In genomic region chr11:97711200-97711900, GRCm38 (mm10) we compare ENCODE assay signal across 17 mouse cellular contexts. TPM values are rescaled to one million over a fixed set of nuclear protein-coding genes. Genes with fewer than 3 reads are reported as not detected.
DNase-seq lines count a peak whose midpoint lies in the region; ATAC-seq and TF ChIP-seq lines count a peak whose summit lies in the region.
"Had no signal": no experiment of that assay in that cellular context is flagged by ENCODE, and none has a peak within 500 bp of the region (broad histone marks: within the 10 kb centered on the region; RNA-seq: fewer than 3 reads in every experiment).

No protein-coding gene starts in this region.

- peak; percentile 19; the same call in 1 of the 2 replicates for TF ChIP-seq CTCF in kidney, postnatal 0 days (IDR thresholded peaks at IDR 0.05; ENCODE audit: low read depth)
- TF ChIP-seq CTCF in ES-Bruce4 (IDR thresholded peaks at IDR 0.05; ENCODE audit: low read depth, low read length): peak; percentile 9
- no peak for TF ChIP-seq CTCF in hindbrain, postnatal 0 days (IDR thresholded peaks at IDR 0.05; ENCODE audit: low read depth)

- H3K4me2 ChIP-seq in kidney, postnatal 0 days (ENCODE audit: low read length): no peak overlapping the region
- no peak overlapping the region for H3K4me2 ChIP-seq in hindbrain, postnatal 0 days (ENCODE audit: low read depth, low read length)

- H3K36me3 ChIP-seq in kidney, postnatal 0 days (ENCODE audit: insufficient read depth, low read length): peaks cover 26% of the 10 kb centered on the region; the same call in 1 of the 2 replicates
- peaks cover 41% of the 10 kb centered on the region for H3K36me3 ChIP-seq in ES-Bruce4 (ENCODE audit: control insufficient read depth, insufficient read depth, low read length, poor library complexity, severe bottlenecking)
- H3K36me3 ChIP-seq in hindbrain, postnatal 0 days (ENCODE audit: insufficient read depth, low read length): peaks cover 43% of the 10 kb centered on the region

- no peak for DNase-seq in kidney, postnatal 0 days (ENCODE audit: low spot score)
- DNase-seq in kidney, adult 11 months: no peak
- DNase-seq in natural killer cell, adult 2 months (ENCODE audit: low spot score in 2 of 2): peak; percentile 33 to 54
- DNase-seq in hindbrain, postnatal 0 days (ENCODE audit: low spot score): no peak
- DNase-seq: B cell, adult 2 months; cerebellum, adult 18-20 months; gastrocnemius, postnatal 36 days; lung, adult 18-20 months; right cerebral cortex, postnatal 4 days; thymus, postnatal 36 days had no signal

- no peak for ATAC-seq in kidney, postnatal 0 days (replicated peaks; ENCODE audit: low FRiP score, low read depth)
- peak; percentile 34 for ATAC-seq in granulocyte monocyte progenitor cell, adult 5-6 weeks (replicated peaks; ENCODE audit: poor library complexity, severe bottlenecking)
- no peak for ATAC-seq in hindbrain, postnatal 0 days
- ATAC-seq in inflammation-experienced regulatory T-cells, adult 6 months: no peak
- ATAC-seq: forebrain, embryonic 14.5 days; Patski had no signal

- H3K27me3 ChIP-seq in kidney, postnatal 0 days (ENCODE audit: insufficient read depth, low read length): no peaks in the 10 kb centered on the region
- H3K27me3 ChIP-seq in ES-Bruce4 (ENCODE audit: control insufficient read depth, insufficient read depth, low read length, poor library complexity, severe bottlenecking): no peaks in the 10 kb centered on the region
- no peaks in the 10 kb centered on the region for H3K27me3 ChIP-seq in hindbrain, postnatal 0 days (ENCODE audit: insufficient read depth, low read length)
- H3K27me3 ChIP-seq: Patski had no signal

- no peaks in the 10 kb centered on the region for H3K4me1 ChIP-seq in kidney, postnatal 0 days (replicated peaks; ENCODE audit: insufficient read depth, low read length)
- H3K4me1 ChIP-seq in ES-Bruce4 (ENCODE audit: control insufficient read depth, insufficient read depth, low read length): no peaks in the 10 kb centered on the region
- no peaks in the 10 kb centered on the region for H3K4me1 ChIP-seq in hindbrain, postnatal 0 days (ENCODE audit: insufficient read depth, low read length)
- H3K4me1 ChIP-seq: embryonic facial prominence, embryonic 10.5 days; hindbrain, embryonic 10.5 days had no signal

- no peak for TF ChIP-seq POLR2A in ES-Bruce4 (IDR thresholded peaks at IDR 0.05; ENCODE audit: insufficient read depth, low read length)

- H3K27ac ChIP-seq in kidney, postnatal 0 days: no peak overlapping the region
- no peak overlapping the region for H3K27ac ChIP-seq in ES-Bruce4 (ENCODE audit: insufficient read depth, low read length)
- H3K27ac ChIP-seq in hindbrain, postnatal 0 days: no peak overlapping the region
- H3K27ac ChIP-seq: embryonic facial prominence, embryonic 10.5 days; hindbrain, embryonic 10.5 days had no signal

- H3K9me3 ChIP-seq in kidney, postnatal 0 days (replicated peaks; ENCODE audit: low read length): no peaks in the 10 kb centered on the region
- H3K9me3 ChIP-seq in ES-Bruce4 (replicated peaks; ENCODE audit: control insufficient read depth, insufficient read depth, low read length, poor library complexity, severe bottlenecking): no peaks in the 10 kb centered on the region
- H3K9me3 ChIP-seq in hindbrain, postnatal 0 days (ENCODE audit: low read length): no peaks in the 10 kb centered on the region
- H3K9me3 ChIP-seq: embryonic facial prominence, embryonic 10.5 days; hindbrain, embryonic 10.5 days had no signal

- no peak overlapping the region for H3K4me3 ChIP-seq in kidney, postnatal 0 days (replicated peaks; ENCODE audit: low read depth, low read length)
- H3K4me3 ChIP-seq in ES-Bruce4 (ENCODE audit: low read depth, low read length): no peak overlapping the region
- H3K4me3 ChIP-seq in hindbrain, postnatal 0 days (ENCODE audit: low read length): no peak overlapping the region
- H3K4me3 ChIP-seq: embryonic facial prominence, embryonic 10.5 days; hindbrain, embryonic 10.5 days had no signal

- H3K9ac ChIP-seq in kidney, postnatal 0 days (ENCODE audit: low read depth, low read length): no peak overlapping the region
- H3K9ac ChIP-seq in ES-Bruce4 (ENCODE audit: low read depth, poor library complexity, severe bottlenecking): no peak overlapping the region
- H3K9ac ChIP-seq in hindbrain, postnatal 0 days (replicated peaks; ENCODE audit: low read length): no peak overlapping the region

- 75% methylated on average over 13 of the region's 13 CpGs for WGBS in kidney, postnatal 0 days
- WGBS in hindbrain, postnatal 0 days: 87% methylated on average over 13 of the region's 13 CpGs

- TF ChIP-seq EP300 in ES-Bruce4 (IDR thresholded peaks at IDR 0.05; ENCODE audit: insufficient read depth, low read depth, low read length): no peak

RNA-seq across cellular contexts. Expression of gene Psmb3, which starts 8.2 kb away (rescaled TPM):
- 504 and 541 TPM in 2 replicates for polyA plus RNA-seq in kidney, postnatal 0 days (2015; fragmentation: Nextera tagmentation; extraction: Ambion mirVana)
- polyA plus RNA-seq in ES-Bruce4 (2011; ENCODE audit: insufficient read depth, insufficient read length, low read depth, missing spikeins): 296 and 332 TPM in 2 replicates
- 181 and 283 TPM in 2 replicates for total RNA-seq in granulocyte monocyte progenitor cell, adult 5-6 weeks (2014; fragmentation: Nextera tagmentation)
- total RNA-seq in granulocyte monocyte progenitor cell, adult 5-6 weeks (2017): 168 and 196 TPM in 2 replicates
- total RNA-seq in hindbrain, postnatal 0 days (2014; rRNA removed): 453 and 498 TPM in 2 replicates
- 499 and 523 TPM in 2 replicates for polyA plus RNA-seq in hindbrain, postnatal 0 days (2015; fragmentation: Nextera tagmentation; extraction: Ambion mirVana)
- 100 to 1,000 TPM; 461 to 576 (median 475) TPM for polyA plus RNA-seq in inflammation-experienced regulatory T-cells, adult 6 months (2017; shearing (Covaris generic))

RNA-seq across cellular contexts. Expression of gene Pcgf2, which starts 11.1 kb away (rescaled TPM):
- polyA plus RNA-seq in kidney, postnatal 0 days (2015; fragmentation: Nextera tagmentation; extraction: Ambion mirVana): 10.4 and 11.4 TPM in 2 replicates
- polyA plus RNA-seq in ES-Bruce4 (2011; ENCODE audit: insufficient read depth, insufficient read length, low read depth, missing spikeins): 74.6 and 84.0 TPM in 2 replicates
- total RNA-seq in granulocyte monocyte progenitor cell, adult 5-6 weeks (2014; fragmentation: Nextera tagmentation): 6.3 and 14.3 TPM in 2 replicates
- 1.8 and 2.8 TPM in 2 replicates for total RNA-seq in granulocyte monocyte progenitor cell, adult 5-6 weeks (2017)
- 11.3 and 18.0 TPM in 2 replicates for total RNA-seq in hindbrain, postnatal 0 days (2014; rRNA removed)
- 13.3 and 14.8 TPM in 2 replicates for polyA plus RNA-seq in hindbrain, postnatal 0 days (2015; fragmentation: Nextera tagmentation; extraction: Ambion mirVana)
- 1 to 10 TPM; 4.6 to 6.9 (median 5.4) TPM for polyA plus RNA-seq in inflammation-experienced regulatory T-cells, adult 6 months (2017; shearing (Covaris generic))

RNA-seq across cellular contexts. Expression of gene Cisd3, which starts 25.7 kb away (rescaled TPM):
- polyA plus RNA-seq in kidney, postnatal 0 days (2015; fragmentation: Nextera tagmentation; extraction: Ambion mirVana): 69.2 and 70.9 TPM in 2 replicates
- 62.3 and 77.2 TPM in 2 replicates for polyA plus RNA-seq in ES-Bruce4 (2011; ENCODE audit: insufficient read depth, insufficient read length, low read depth, missing spikeins)
- total RNA-seq in granulocyte monocyte progenitor cell, adult 5-6 weeks (2014; fragmentation: Nextera tagmentation): 48.1 and 62.9 TPM in 2 replicates
- total RNA-seq in granulocyte monocyte progenitor cell, adult 5-6 weeks (2017): 0.82 and 6.5 TPM in 2 replicates
- total RNA-seq in hindbrain, postnatal 0 days (2014; rRNA removed): 21.2 and 24.0 TPM in 2 replicates
- polyA plus RNA-seq in hindbrain, postnatal 0 days (2015; fragmentation: Nextera tagmentation; extraction: Ambion mirVana): 47.6 and 52.0 TPM in 2 replicates
- 100 to 1,000 TPM in 1 of 3 experiments, 10 to 100 TPM in 2; 69.0 to 129 (median 86.9) TPM for polyA plus RNA-seq in inflammation-experienced regulatory T-cells, adult 6 months (2017; shearing (Covaris generic))

RNA-seq across cellular contexts. Expression of gene Pip4k2b, which starts 33.2 kb away (rescaled TPM):
- 1.5 TPM in 2 replicates for polyA plus RNA-seq in kidney, postnatal 0 days (2015; fragmentation: Nextera tagmentation; extraction: Ambion mirVana)
- polyA plus RNA-seq in ES-Bruce4 (2011; ENCODE audit: insufficient read depth, insufficient read length, low read depth, missing spikeins): 35.0 and 36.6 TPM in 2 replicates
- 23.4 and 28.1 TPM in 2 replicates for total RNA-seq in granulocyte monocyte progenitor cell, adult 5-6 weeks (2014; fragmentation: Nextera tagmentation)
- 16.6 and 20.8 TPM in 2 replicates for total RNA-seq in granulocyte monocyte progenitor cell, adult 5-6 weeks (2017)
- 127 TPM in 2 replicates for total RNA-seq in hindbrain, postnatal 0 days (2014; rRNA removed)
- 4.3 and 5.1 TPM in 2 replicates for polyA plus RNA-seq in hindbrain, postnatal 0 days (2015; fragmentation: Nextera tagmentation; extraction: Ambion mirVana)
- 1 to 10 TPM; 2.4 to 2.9 (median 2.6) TPM for polyA plus RNA-seq in inflammation-experienced regulatory T-cells, adult 6 months (2017; shearing (Covaris generic))

RNA-seq across cellular contexts. Expression of gene Mllt6, which starts 48.1 kb away (rescaled TPM):
- polyA plus RNA-seq in kidney, postnatal 0 days (2015; fragmentation: Nextera tagmentation; extraction: Ambion mirVana): 2.3 TPM in 2 replicates
- polyA plus RNA-seq in ES-Bruce4 (2011; ENCODE audit: insufficient read depth, insufficient read length, low read depth, missing spikeins): 23.7 and 25.2 TPM in 2 replicates
- total RNA-seq in granulocyte monocyte progenitor cell, adult 5-6 weeks (2014; fragmentation: Nextera tagmentation): 5.7 and 8.5 TPM in 2 replicates
- total RNA-seq in granulocyte monocyte progenitor cell, adult 5-6 weeks (2017): 4.9 and 6.5 TPM in 2 replicates
- 43.9 and 60.8 TPM in 2 replicates for total RNA-seq in hindbrain, postnatal 0 days (2014; rRNA removed)
- polyA plus RNA-seq in hindbrain, postnatal 0 days (2015; fragmentation: Nextera tagmentation; extraction: Ambion mirVana): 1.5 and 1.7 TPM in 2 replicates
- polyA plus RNA-seq in inflammation-experienced regulatory T-cells, adult 6 months (2017; shearing (Covaris generic)): 10 to 100 TPM; 13.4 to 17.0 (median 14.6) TPM

Comparison
In these comparisons a context has a peak if more than half of its experiments do, and no peak if none do; other contexts are left out.
1. DNase-seq: peak in natural killer cell, adult 2 months (2 of 2); none in kidney, postnatal 0 days (single experiment), kidney, adult 11 months (single experiment) and hindbrain, postnatal 0 days (single experiment).